Mouse (Mus musculus) thymus, postnatal 36 days (tissue): ENCODE measurements around the gene Auts2.

ENCODE experiments used
- DNase-seq, 2 experiments: peaks; one replicate each; pipeline ENCODE4 v3.0.0; 2022; ENCODE audit warnings: mixed read lengths in 2 of 2

Auts2 gene

GRCm38 (mm10) chr5:132067750-132068739 is 475.1 kb downstream of the Auts2 start:
- DNase-seq, result no peak

- DNase-seq, result no peak
Measured at GRCm38 (mm10) chr5:132060116-132060515, 483.0 kb downstream of the Auts2 start.

- no peak for DNase-seq
Measured at GRCm38 (mm10) chr5:132052637-132053036, 490.5 kb downstream of the Auts2 start.

DNA sequence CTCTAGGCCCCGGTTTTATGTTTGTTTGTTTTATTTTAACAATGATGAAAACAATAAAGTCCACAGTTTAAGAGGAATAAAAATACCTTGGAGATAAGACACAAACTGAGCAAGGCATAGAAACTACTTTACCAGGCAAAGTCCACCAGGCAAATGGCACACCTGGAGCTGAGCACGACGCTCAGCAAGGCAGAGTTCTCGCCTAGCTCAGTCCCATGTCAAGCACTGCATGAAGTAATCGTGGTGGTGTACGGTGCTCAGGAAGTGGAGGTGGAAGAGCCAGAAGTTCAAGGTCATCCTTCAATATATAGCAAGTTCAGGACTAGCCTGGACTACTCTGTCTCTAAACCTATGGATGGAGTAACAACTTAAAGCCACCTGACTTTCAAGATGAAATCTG is 503.6 kb downstream of the Auts2 start:
- no peak for DNase-seq

- DNase-seq, result no peak
Measured at GRCm38 (mm10) chr5:132033491-132034350, 509.4 kb downstream of the Auts2 start.

DNA sequence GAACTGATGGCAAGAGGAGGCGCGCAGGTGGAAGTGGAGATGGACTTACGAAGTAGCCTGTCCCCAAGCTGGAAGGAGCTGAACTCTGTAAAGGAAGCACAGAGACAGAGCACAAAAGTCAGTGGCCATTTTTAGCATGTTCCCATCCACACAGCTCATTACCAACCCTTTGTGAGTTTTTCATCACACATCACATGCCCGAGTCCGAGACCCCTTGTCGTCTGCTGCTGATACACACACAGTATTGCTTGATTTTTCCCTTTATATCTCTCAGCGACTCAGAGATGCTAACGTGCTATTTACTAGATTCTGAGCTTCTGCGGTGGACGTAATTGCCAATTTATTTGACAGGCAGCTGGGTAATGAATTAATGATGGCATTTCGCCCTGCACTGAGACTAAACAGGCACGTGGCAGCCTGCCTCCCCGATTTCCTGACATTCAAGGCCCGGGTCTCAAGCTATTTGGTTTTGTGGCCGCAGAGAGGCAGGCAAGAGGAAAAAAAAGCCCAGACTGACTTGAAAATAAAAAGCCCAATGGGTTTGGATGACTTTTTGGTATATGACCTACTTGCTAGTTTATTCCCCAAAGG is 512.1 kb downstream of the Auts2 start:
- DNase-seq, result no peak

DNA sequence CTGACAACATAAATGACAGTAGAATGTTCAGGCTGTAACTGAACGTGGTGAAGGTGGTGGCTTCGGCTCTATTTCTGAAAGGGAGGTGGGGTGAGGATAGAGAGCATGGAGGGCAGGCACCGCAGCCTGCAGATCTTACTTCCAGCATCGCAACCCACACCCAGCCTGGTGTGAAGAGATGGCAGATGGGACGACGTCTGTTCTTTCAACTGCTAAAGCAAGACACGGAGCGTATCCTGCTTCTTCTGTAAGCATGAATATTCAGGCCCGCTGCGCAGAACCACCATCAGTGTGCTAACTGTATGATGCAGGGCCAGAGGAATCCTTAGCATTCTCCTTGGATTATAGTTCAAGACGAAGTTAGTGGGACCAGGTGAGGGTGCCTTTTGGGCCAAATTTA is 513.5 kb downstream of the Auts2 start:
- DNase-seq, result no peak

- no peak for DNase-seq
Measured at GRCm38 (mm10) chr5:132029038-132029437, 514.1 kb downstream of the Auts2 start.

DNA sequence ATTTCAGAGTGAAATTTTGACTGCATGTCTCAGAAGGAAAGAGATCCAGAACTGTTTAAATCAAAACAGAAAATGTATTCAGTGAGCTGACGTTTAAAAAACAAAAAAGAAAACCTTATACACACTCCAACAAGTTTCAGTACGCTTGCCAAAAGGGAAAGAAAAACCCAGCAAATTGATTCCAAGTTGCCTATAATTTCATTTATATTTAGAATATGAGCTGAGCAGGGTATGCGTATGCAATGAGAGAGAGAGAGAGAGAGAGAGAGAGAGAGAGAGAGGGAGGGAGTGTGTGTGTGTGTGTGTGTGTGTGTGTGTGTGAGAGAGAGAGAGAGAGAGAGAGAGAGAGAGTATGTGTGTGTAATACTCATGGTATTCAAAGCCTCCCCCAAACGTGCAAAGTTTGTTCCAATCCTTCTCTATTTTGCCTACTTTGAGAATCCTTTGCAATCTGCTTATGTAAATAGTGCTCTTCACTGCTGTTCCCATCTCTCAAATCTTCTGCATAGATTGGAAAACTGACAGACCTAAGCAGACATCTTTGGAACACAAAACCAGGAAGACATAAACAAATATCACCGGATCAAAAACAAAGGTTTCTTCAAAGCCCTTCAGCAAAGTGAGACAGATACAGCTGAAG is 515.2 kb downstream of the Auts2 start:
- no peak for DNase-seq

DNA sequence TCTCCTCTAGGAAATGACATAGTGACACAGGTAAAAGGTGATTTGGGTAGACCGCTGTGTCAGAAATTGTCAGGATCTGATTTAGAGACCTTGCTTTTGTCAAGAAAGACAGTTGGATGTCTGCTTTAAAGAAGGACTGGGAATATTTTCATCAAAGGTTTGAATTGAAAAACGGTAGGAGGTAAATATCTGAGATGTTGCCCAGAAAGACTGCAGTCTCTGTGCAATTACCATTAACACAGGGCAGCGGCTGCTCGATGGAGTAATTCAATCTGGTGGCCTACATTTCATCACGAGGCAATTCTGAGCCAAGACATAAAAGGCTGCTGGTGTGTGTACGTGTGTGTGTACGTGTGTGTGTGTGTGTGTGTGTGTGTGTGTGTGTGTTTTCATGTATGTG is 529.8 kb downstream of the Auts2 start:
- no peak for DNase-seq

- DNase-seq, result no peak
Measured at GRCm38 (mm10) chr5:132011795-132012194, 531.3 kb downstream of the Auts2 start.

DNA sequence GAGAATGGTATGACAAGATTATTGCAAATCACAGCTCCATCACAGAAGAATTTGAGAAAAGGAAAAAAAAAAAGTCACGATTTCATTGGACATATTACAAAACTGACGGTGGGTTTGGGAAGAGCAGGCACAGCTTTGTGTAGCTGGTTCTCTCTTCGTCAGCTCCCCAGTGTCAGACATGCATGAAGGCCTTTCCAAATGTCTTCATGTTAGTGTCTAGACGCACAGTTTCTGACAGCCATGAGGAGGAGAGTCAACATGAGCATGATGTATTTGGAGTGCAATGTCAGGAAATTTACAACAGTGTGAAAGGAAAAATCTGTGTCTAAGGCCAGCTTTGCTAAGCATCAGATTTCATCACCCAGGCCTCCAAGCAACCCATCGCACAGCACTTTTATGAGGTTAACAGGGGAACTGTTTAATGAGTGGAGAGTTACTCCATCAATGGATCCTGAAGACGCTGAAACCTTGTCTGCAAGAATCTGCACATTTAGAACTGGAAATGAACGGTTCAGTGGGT is 534.4 kb downstream of the Auts2 start:
- no peak for DNase-seq

- DNase-seq, result no peak
Measured at GRCm38 (mm10) chr5:132007907-132008306, 535.2 kb downstream of the Auts2 start.

DNA sequence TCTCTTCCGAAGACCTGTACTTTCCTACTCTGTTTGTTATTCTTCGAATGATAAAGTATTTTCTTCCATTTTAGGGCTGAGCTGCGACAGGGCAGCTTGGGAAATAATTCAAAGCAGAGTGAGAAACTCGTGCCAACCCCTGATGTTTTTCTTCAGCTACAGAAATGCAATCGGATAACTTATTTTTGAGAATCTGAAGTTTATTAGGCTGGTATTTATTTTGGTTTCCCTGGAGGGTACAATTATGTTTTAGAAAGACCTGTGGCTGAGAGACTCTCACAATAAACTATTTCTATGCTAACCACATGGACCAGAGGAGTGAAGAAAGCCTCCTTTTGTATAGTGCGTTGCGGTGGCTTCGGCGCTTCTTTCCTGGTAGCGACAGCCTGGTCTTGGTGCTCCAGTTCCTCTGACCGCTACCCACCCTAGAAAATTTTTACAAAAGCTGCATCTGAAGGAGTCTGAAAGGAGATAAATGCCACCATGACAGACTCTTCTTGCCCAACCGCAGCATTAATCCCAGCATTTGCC is 550.4 kb downstream of the Auts2 start:
- no peak for DNase-seq

- DNase-seq, result no peak
Measured at GRCm38 (mm10) chr5:131992268-131992667, 550.9 kb downstream of the Auts2 start.

- no peak for DNase-seq
Measured at GRCm38 (mm10) chr5:131990532-131990931, 552.6 kb downstream of the Auts2 start.

DNA sequence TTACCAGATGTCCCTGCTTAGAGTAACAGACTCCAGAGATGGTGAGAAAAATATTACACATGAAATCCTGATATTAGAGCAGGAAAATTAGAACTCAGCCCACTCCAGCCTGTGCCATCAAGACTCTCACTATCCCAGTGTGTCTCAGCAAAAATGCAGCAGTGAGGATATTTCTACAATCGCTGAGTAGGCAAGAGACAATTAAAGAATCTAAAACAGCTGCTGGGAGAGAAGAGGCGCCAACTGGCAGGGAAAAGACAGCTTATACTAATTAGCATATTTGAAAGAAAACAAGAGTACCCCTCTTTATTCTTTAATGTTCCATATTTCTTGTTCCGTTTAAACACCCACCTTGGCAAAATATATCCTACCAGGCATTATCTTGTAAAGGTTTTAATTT is 561.7 kb downstream of the Auts2 start:
- DNase-seq, result no peak

DNA sequence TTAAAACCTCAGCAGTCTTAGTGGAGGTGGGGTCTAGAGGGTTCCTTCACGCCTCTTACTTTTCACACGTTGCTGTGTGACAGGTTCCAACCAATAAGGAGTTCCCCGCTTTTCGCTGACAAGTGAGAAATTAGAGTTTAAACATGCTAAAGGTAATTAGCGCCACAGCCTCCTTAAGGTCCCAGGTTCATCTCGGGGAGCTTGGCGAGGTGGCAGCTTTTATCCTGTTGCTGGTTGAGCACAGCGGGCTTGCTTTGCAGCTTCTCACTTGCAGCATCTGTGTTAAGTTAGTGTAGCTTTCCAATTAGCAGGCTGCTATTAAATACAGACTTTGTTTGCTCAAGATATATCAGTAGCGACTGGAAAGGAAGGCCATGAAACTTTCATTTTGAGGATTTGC is 564.2 kb downstream of the Auts2 start:
- DNase-seq, result no peak

DNA sequence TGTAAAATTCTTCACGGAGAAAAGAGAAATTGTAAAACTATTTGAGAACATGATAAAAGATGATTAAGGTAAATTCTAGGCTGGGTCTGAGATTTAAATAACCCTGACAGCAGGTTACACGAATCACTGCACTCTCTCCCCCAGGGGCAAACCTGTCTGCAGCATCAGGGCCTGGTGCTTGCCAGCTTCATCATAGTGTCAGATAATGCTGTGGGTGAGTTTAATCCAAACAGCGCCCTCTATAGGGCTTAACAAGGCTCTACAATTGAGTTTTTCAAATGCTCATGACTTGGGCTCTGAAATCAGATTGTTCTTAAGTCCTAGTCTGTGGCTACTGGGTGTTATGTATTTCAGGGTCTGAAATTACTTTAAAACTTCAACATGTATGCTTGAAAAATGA is 565.6 kb downstream of the Auts2 start:
- DNase-seq, result no peak

DNA sequence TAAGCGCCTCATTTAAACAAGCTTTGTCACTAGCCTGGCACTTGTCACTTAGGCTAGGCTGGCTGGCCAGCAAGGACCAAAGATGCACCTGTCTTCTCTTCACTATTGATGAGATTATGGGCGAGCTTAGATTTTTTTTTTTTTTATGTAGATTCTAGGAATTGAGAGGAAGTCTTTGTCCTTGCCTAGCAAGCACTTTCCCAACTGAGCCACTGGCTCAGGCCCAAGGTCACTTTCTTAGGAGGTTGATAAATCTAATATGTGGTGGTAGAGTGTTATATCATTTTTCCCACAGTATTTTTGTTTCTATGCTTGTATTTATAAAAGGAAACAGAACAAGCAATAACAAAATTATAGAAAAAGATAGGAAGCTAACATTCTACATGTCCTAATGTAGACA is 571.2 kb downstream of the Auts2 start:
- no peak for DNase-seq

DNA sequence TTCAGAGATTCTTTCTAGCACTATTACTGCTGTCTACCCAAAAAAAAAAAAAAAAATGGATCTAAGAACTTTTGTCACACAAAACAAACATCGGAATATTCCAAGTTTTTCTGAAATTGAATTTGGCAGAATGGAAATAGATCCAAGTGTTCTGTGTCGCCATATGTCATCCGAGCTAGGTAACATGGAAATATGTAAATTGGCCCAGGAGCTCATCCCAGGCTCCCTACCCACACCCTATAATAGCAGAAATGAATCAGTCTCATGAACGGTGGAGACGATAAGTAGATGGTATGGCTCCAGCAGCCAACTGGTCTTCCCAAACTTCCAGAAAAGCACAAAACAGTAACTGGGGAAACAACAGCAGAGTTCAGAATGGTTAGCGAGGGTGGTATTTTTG is 577.6 kb downstream of the Auts2 start:
- DNase-seq, result no peak

DNA sequence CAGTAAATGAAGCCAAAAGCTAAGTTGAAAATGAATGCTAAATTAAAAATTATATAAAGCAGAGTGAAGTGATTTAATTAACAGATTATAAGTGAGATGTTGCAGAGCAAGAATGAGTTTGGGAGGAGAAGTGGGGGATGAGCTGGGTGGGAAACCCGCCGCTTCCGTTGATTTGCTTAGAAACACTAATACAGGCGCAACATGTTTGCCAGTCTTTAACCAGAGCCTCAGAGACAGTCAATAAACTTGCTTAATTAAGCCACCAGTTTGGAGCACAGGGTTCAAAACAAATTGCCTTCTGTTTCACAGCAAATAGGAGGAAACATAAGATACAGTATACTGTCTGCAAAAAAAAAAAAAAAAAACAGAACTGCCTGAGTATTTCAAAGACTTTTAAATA is 579.6 kb downstream of the Auts2 start:
- no peak for DNase-seq
